Mouse (Mus musculus) CH12.LX (cell line): ENCODE measurements around the gene Vangl2. TPM values are rescaled to one million over a fixed set of nuclear protein-coding genes. Genes with fewer than 3 reads are reported as not detected.

Experiments used
- DNase-seq: peaks from one replicate; pipeline ENCODE4 v3.0.0-alpha.2; 2013; ENCODE audit errors: extremely low read depth
- H3K27ac ChIP-seq: 2 replicates; pipeline ENCODE4 v1.5.1; 2012; ENCODE audit warnings: low read depth, mild to moderate bottlenecking, control low read depth, moderate library complexity; ENCODE audit not compliant: insufficient read depth
- H3K27me3 ChIP-seq: replicated peaks from 2 replicates; pipeline ENCODE3; 2012; ENCODE audit warnings: inconsistent platforms
- H3K36me3 ChIP-seq, 2 experiments: replicated peaks in 1 of 2; 2 replicates each; pipeline versions ENCODE3 to v1.6.1; 2012; ENCODE audit warnings: inconsistent platforms in 1 of 2, low read length in 1 of 2, mild to moderate bottlenecking in 1 of 2, mixed read lengths in 1 of 2, moderate library complexity in 1 of 2; ENCODE audit not compliant: control insufficient read depth in 1 of 2, insufficient read depth in 1 of 2
- H3K4me1 ChIP-seq, 2 experiments: 2 replicates each; pipeline ENCODE4 v1.6.1; 2012; ENCODE audit warnings: inconsistent platforms in 1 of 2, moderate library complexity in 1 of 2; ENCODE audit not compliant: insufficient read depth in 2 of 2, control insufficient read depth in 1 of 2
- H3K4me2 ChIP-seq: 2 replicates; pipeline ENCODE4 v1.6.1; 2012; ENCODE audit warnings: low read depth, mild to moderate bottlenecking, control low read depth; ENCODE audit not compliant: poor library complexity, insufficient read depth, severe bottlenecking
- H3K4me3 ChIP-seq, 3 experiments: fragments of 150-350 bp in 1 of 3; sonication (generic) in 1 of 3; replicated peaks in 1 of 3; 2 replicates each; pipeline versions ENCODE3 to v1.5.1; 2011 to 2012; ENCODE audit warnings: low read depth in 2 of 3, low read length in 2 of 3, mild to moderate bottlenecking in 2 of 3, moderate library complexity in 2 of 3, control low read depth in 1 of 3, improper control_type of control experiment in 1 of 3, inconsistent platforms in 1 of 3, mixed read lengths in 1 of 3; ENCODE audit not compliant: poor library complexity in 1 of 3
- H3K79me2 ChIP-seq: replicated peaks from 2 replicates; pipeline ENCODE4 v1.6.1; 2012; ENCODE audit warnings: mild to moderate bottlenecking, moderate library complexity; ENCODE audit not compliant: control insufficient read depth, poor library complexity, insufficient read depth, severe bottlenecking; ENCODE audit errors: extremely low read depth
- H3K9ac ChIP-seq: 2 replicates; pipeline ENCODE4 v1.6.1; 2012; ENCODE audit warnings: low read depth, mild to moderate bottlenecking, control low read depth, moderate library complexity; ENCODE audit not compliant: insufficient read depth
- H3K9me3 ChIP-seq: replicated peaks from 2 replicates; pipeline ENCODE3; 2012; ENCODE audit warnings: low read length, inconsistent platforms, mixed read lengths
- BHLHE40 ChIP-seq: IDR thresholded peaks from 2 replicates; pipeline ENCODE4 v1.6.1; 2011; ENCODE audit warnings: mild to moderate bottlenecking, low read depth, low read length, improper control_type of control experiment
- CHD1 ChIP-seq: IDR thresholded peaks from 2 replicates; pipeline ENCODE4 v1.6.1; 2012; ENCODE audit warnings: low read depth, low read length, improper control_type of control experiment, inconsistent platforms
- CHD2 ChIP-seq: IDR thresholded peaks from 2 replicates; pipeline ENCODE4 v1.6.1; 2011; ENCODE audit warnings: low read length, improper control_type of control experiment
- EP300 ChIP-seq: IDR thresholded peaks from 2 replicates; pipeline ENCODE4 v1.6.1; 2011; ENCODE audit warnings: low read length, improper control_type of control experiment
- JUND ChIP-seq: conservative IDR thresholded peaks from 2 replicates; pipeline ENCODE4 v1.6.1; 2011; ENCODE audit warnings: low read depth, low read length, improper control_type of control experiment
- MAFK ChIP-seq: IDR thresholded peaks from 2 replicates; pipeline ENCODE4 v1.6.1; 2011; ENCODE audit warnings: low read length, improper control_type of control experiment; ENCODE audit not compliant: insufficient replicate concordance
- MAX ChIP-seq: IDR thresholded peaks from 2 replicates; pipeline ENCODE4 v1.6.1; 2011; ENCODE audit warnings: low read length, improper control_type of control experiment
- MYC ChIP-seq: IDR thresholded peaks from 2 replicates; pipeline ENCODE4 v1.6.1; 2011; ENCODE audit warnings: low read depth, mild to moderate bottlenecking, improper control_type of control experiment, low read length
- dilution Hi-C: fragments of 300-500 bp; cut with MboI; formaldehyde crosslinking; loops from 2 replicates; pipeline ENCODE4 v1.14.3; 2020; ENCODE audit warnings: low sequenced_read_pairs; ENCODE audit not compliant: extremely low pct_unique_long_range_greater_than_20kb, extremely low pct_ligation_motif_present
- in situ Hi-C: fragments of 300-500 bp; cut with MboI; formaldehyde crosslinking; loops from 3 replicates; pipeline ENCODE4 v1.14.3; 2019; ENCODE audit warnings: low sequenced_read_pairs, low pct_ligation_motif_present, low pct_unique_long_range_greater_than_20kb, mixed read lengths
- polyA plus RNA-seq: library from polyadenylated mRNA; unstranded; fragments of >175 nt; gene quantifications from 2 replicates; pipeline ENCODE4 v1.2.1, GENCODE M21; 2012; ENCODE audit warnings: low read depth; ENCODE audit not compliant: insufficient read length
- total RNA-seq, 2 experiments: library from RNA; depleted of rRNA; stranded (reverse); fragments of 300-350 nt in 1 of 2; fragments of >200 nt in 1 of 2; gene quantifications; 2 replicates each; pipeline ENCODE4 v1.2.3; 2012 to 2014

The Vangl2 gene
- total and polyA plus RNA-seq, 3 experiments = 3.6 to 7.9 (median 7.3) TPM

GRCm38 (mm10) chr1:171961704-171962103 lies 66.5 kb downstream of the Vangl2 start:
- peaks cover 17 to 19% of the 10 kb centered on the region in 2 experiments for H3K4me1 ChIP-seq
- H3K27ac ChIP-seq = no peak overlapping the region
- H3K9ac ChIP-seq = no peak overlapping the region
- no peak for TF ChIP-seq JUND
- TF ChIP-seq, all 38 proteins: peak for 0
- dilution Hi-C loops (no loop called here), in situ Hi-C loops (no loop called here)
- Histone ChIP-seq H3K27me3 (no peaks in the 10 kb centered on the region), H3K4me3 (no peak overlapping the region), H3K36me3 (no peaks in the 10 kb centered on the region), H3K79me2 (no peaks in the 10 kb centered on the region), H3K9me3 (no peaks in the 10 kb centered on the region), H3K4me2 (no peak overlapping the region)
- no peak for DNase-seq

DNA sequence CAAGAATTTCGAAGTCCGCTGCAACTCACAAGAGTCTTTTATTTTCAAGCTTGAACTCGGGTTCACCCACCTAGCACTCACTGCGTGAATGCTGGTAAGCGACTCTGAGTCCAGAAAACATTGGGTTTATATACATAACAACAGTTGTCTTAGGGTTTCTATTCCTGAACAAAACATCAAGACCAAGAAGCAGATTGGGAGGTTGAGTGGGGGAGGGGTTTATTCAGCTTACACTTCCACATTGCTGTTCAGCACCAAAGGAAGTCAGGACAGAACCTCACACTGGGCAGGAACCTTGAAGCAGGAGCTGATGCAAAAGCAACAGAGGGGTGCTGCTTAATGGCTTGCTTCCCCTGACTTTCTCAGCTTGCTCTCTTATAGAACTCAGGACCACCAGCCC lies 67.5 kb downstream of the Vangl2 start:
- TF ChIP-seq CHD1 = no peak
- TF ChIP-seq BHLHE40 = no peak
- no peak for TF ChIP-seq MAFK

DNA sequence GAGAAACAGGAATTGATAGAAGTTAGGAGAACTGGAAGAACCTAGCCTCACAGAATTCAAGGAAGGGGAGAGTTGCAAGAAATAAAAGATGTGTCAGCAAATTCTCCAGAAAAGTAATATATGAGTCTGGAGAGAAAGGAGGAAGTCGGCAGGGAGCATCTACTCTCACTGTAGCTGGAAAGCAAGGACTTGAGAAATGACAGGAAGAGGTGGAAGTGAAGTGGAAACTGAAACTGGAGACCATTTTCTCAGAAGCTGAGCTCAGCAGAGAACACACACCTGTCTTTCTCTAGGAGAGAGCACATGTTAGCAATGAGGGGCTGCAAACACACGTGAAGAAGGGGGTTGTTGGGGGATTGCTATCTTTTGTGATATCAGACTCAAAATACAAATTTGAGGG lies 70.8 kb downstream of the Vangl2 start:
- dilution Hi-C loops (no loop called here), in situ Hi-C loops (no loop called here)
- H3K27ac ChIP-seq = no peak overlapping the region
- no peak overlapping the region for H3K4me3 ChIP-seq
- no peaks in the 10 kb centered on the region for H3K27me3 ChIP-seq
- peaks cover 2% of the 10 kb centered on the region for H3K9me3 ChIP-seq
- H3K9ac ChIP-seq = no peak overlapping the region
- 0 out of 2 replicates have a peak, but pooled peaks have one; percentile 41 for TF ChIP-seq EP300
- peak; percentile 34; the same call in 1 of the 2 replicates for TF ChIP-seq MAX
- peak; percentile 95 for TF ChIP-seq MAFK
- TF ChIP-seq CHD2 = no peak
- peak; percentile 74; the same call in 1 of the 2 replicates for TF ChIP-seq MYC
- H3K79me2 ChIP-seq = no peaks in the 10 kb centered on the region
- H3K36me3 ChIP-seq = peaks cover 0 to 2% of the 10 kb centered on the region in 2 experiments
- DNase-seq = no peak
- peak overlapping the region; percentile 67 for H3K4me2 ChIP-seq
- H3K4me1 ChIP-seq = peaks cover 17 to 35% of the 10 kb centered on the region in 2 experiments; a peak in 3 of 4 replicates

More for the DNA sequence above, 67.5 kb downstream of the Vangl2 start:
- no peak overlapping the region for H3K27ac ChIP-seq
- in situ Hi-C loops = no loop called here
- H3K79me2 ChIP-seq = no peaks in the 10 kb centered on the region
- no peak overlapping the region for H3K4me3 ChIP-seq
- no peak overlapping the region for H3K4me2 ChIP-seq
- H3K9ac ChIP-seq = no peak overlapping the region
- H3K27me3 ChIP-seq = no peaks in the 10 kb centered on the region
- H3K4me1 ChIP-seq = peaks cover 12 to 17% of the 10 kb centered on the region in 2 experiments; a peak in 3 of 4 replicates
- dilution Hi-C loops = no loop called here
- no peaks in the 10 kb centered on the region for H3K36me3 ChIP-seq
- no peak for DNase-seq
- H3K9me3 ChIP-seq = no peaks in the 10 kb centered on the region
